Mouse (Mus musculus): ENCODE measurements around the gene Alkbh1. TPM values are rescaled to one million over a fixed set of nuclear protein-coding genes. Genes with fewer than 3 reads are reported as not detected.

Alkbh1 gene
- polyA plus RNA-seq (2014; fragmentation: Illumina TruSeq; extraction: RNeasy Lipid Tissue Mini Kit (QIAGEN cat#74804); ENCODE audit: insufficient read depth, low read depth, low replicate concordance), result 8.7 TPM

GRCm38 (mm10) chr12:87443700-87444122, at the start of gene Alkbh1, which contains the start of gene Slirp:
Alkbh1 (minus strand) TSS chr12:87444017.
Slirp (plus strand) TSS chr12:87443896.

GRCm38 (mm10) chr12:87471964-87472786, 28.4 kb upstream of the Alkbh1 start, which contains the start of gene Snw1:
Snw1 (minus strand) TSS chr12:87472274.

GRCm38 (mm10) chr12:87388122-87388774, 55.6 kb downstream of the Alkbh1 start, which contains the start of gene Sptlc2:
Sptlc2 (minus strand) TSS chr12:87388355.

Other genes with a start within 250 kb of the Alkbh1 start
- gene Samd15, start 244.3 kb downstream of the Alkbh1 start, polyA plus RNA-seq (2014; fragmentation: Illumina TruSeq; extraction: RNeasy Lipid Tissue Mini Kit (QIAGEN cat#74804); ENCODE audit: insufficient read depth, low read depth, low replicate concordance), result 0.29 TPM
- gene Tmed8, start 243.6 kb downstream of the Alkbh1 start, polyA plus RNA-seq (2014; fragmentation: Illumina TruSeq; extraction: RNeasy Lipid Tissue Mini Kit (QIAGEN cat#74804); ENCODE audit: insufficient read depth, low read depth, low replicate concordance), result 3.5 TPM
- gene Noxred1, start 205.3 kb downstream of the Alkbh1 start, polyA plus RNA-seq (2014; fragmentation: Illumina TruSeq; extraction: RNeasy Lipid Tissue Mini Kit (QIAGEN cat#74804); ENCODE audit: insufficient read depth, low read depth, low replicate concordance), result 0.63 TPM
- 19.3 TPM for gene Vipas39, start 177.8 kb downstream of the Alkbh1 start, polyA plus RNA-seq (2014; fragmentation: Illumina TruSeq; extraction: RNeasy Lipid Tissue Mini Kit (QIAGEN cat#74804); ENCODE audit: insufficient read depth, low read depth, low replicate concordance)
- 116 TPM for gene Ahsa1, start 177.5 kb downstream of the Alkbh1 start, polyA plus RNA-seq (2014; fragmentation: Illumina TruSeq; extraction: RNeasy Lipid Tissue Mini Kit (QIAGEN cat#74804); ENCODE audit: insufficient read depth, low read depth, low replicate concordance)
- gene Ism2, start 144.3 kb downstream of the Alkbh1 start, polyA plus RNA-seq (2014; fragmentation: Illumina TruSeq; extraction: RNeasy Lipid Tissue Mini Kit (QIAGEN cat#74804); ENCODE audit: insufficient read depth, low read depth, low replicate concordance), result 1.3 TPM
- 80.8 TPM for gene Sptlc2, start 55.7 kb downstream of the Alkbh1 start, polyA plus RNA-seq (2014; fragmentation: Illumina TruSeq; extraction: RNeasy Lipid Tissue Mini Kit (QIAGEN cat#74804); ENCODE audit: insufficient read depth, low read depth, low replicate concordance)
- 91.3 TPM for gene Slirp, start 121 bp downstream of the Alkbh1 start, polyA plus RNA-seq (2014; fragmentation: Illumina TruSeq; extraction: RNeasy Lipid Tissue Mini Kit (QIAGEN cat#74804); ENCODE audit: insufficient read depth, low read depth, low replicate concordance)
- gene Snw1, start 28.3 kb upstream of the Alkbh1 start, polyA plus RNA-seq (2014; fragmentation: Illumina TruSeq; extraction: RNeasy Lipid Tissue Mini Kit (QIAGEN cat#74804); ENCODE audit: insufficient read depth, low read depth, low replicate concordance), result 48.4 TPM
- not detected for gene Gm5788, start 50.7 kb upstream of the Alkbh1 start, polyA plus RNA-seq (2014; fragmentation: Illumina TruSeq; extraction: RNeasy Lipid Tissue Mini Kit (QIAGEN cat#74804); ENCODE audit: insufficient read depth, low read depth, low replicate concordance)
- not detected for gene Gm8300, start 70.3 kb upstream of the Alkbh1 start, polyA plus RNA-seq (2014; fragmentation: Illumina TruSeq; extraction: RNeasy Lipid Tissue Mini Kit (QIAGEN cat#74804); ENCODE audit: insufficient read depth, low read depth, low replicate concordance)
- gene Oog1, start 158.7 kb upstream of the Alkbh1 start, polyA plus RNA-seq (2014; fragmentation: Illumina TruSeq; extraction: RNeasy Lipid Tissue Mini Kit (QIAGEN cat#74804); ENCODE audit: insufficient read depth, low read depth, low replicate concordance), result not detected
- not detected for gene Gm4027, start 174.9 kb upstream of the Alkbh1 start, polyA plus RNA-seq (2014; fragmentation: Illumina TruSeq; extraction: RNeasy Lipid Tissue Mini Kit (QIAGEN cat#74804); ENCODE audit: insufficient read depth, low read depth, low replicate concordance)
- gene Gm16381, start 200.6 kb upstream of the Alkbh1 start, polyA plus RNA-seq (2014; fragmentation: Illumina TruSeq; extraction: RNeasy Lipid Tissue Mini Kit (QIAGEN cat#74804); ENCODE audit: insufficient read depth, low read depth, low replicate concordance), result not detected